Mouse (Mus musculus) kidney, adult 2 months (tissue): Measurements from ENCODE around the gene Pik3c2b. TPM values are rescaled to one million over a fixed set of nuclear protein-coding genes. Genes with fewer than 3 reads are reported as not detected.
"Not testable (repeated sequence)": the region's sequence is repeated elsewhere in the genome, so short reads cannot be mapped to it uniquely, and the experiment has no call there.

Experiments used
- DNase-seq: peaks from one replicate; pipeline ENCODE4 v3.0.0; 2021
- H3K27ac ChIP-seq: fragments of 200-500 bp; 2 replicates; pipeline ENCODE4 v1.5.1; 2012; ENCODE audit warnings: low read depth, low read length, control low read depth, inconsistent platforms; ENCODE audit not compliant: insufficient read depth
- H3K27me3 ChIP-seq: fragments of 200-500 bp; replicated peaks from 2 replicates; pipeline ENCODE4 v1.6.1; 2012; ENCODE audit warnings: mild to moderate bottlenecking, moderate library complexity, low read length, inconsistent platforms; ENCODE audit not compliant: control insufficient read depth, insufficient read depth
- H3K36me3 ChIP-seq: fragments of 200-500 bp; 2 replicates; pipeline ENCODE4 v1.6.1; 2012; ENCODE audit warnings: mild to moderate bottlenecking, moderate library complexity, low read length, inconsistent platforms; ENCODE audit not compliant: control insufficient read depth, insufficient read depth
- H3K4me1 ChIP-seq: fragments of 200-500 bp; 2 replicates; pipeline ENCODE4 v1.6.1; 2011; ENCODE audit warnings: low read length; ENCODE audit not compliant: control insufficient read depth, insufficient read depth
- H3K4me3 ChIP-seq: fragments of 200-500 bp; 2 replicates; pipeline ENCODE4 v1.5.1; 2011; ENCODE audit warnings: mild to moderate bottlenecking, low read depth, low read length, control low read depth; ENCODE audit not compliant: insufficient read depth
- CTCF ChIP-seq: fragments of 200-500 bp; conservative IDR thresholded peaks from 2 replicates; pipeline ENCODE4 v1.5.1; 2011; ENCODE audit warnings: low read depth, mild to moderate bottlenecking, control low read depth, low read length, moderate library complexity, mixed read lengths; ENCODE audit not compliant: insufficient read depth, insufficient read length
- POLR2A ChIP-seq: fragments of 200-500 bp; IDR thresholded peaks from one replicate; pipeline ENCODE4 v1.6.1; 2011; ENCODE audit warnings: low read depth, low read length, control low read depth
- WGBS: fragments of 180-500 bp; shearing (Covaris S2); methylation state at CpG from one replicate; pipeline ENCODE4 v1.1.7; 2018; 5-methylcytosine and 5-hydroxymethylcytosine counted together
- polyA plus RNA-seq: library from polyadenylated mRNA; depleted of rRNA; stranded (reverse); fragments of >200 nt; gene quantifications from 2 replicates; pipeline ENCODE4 v1.2.3, GENCODE M21; 2012

Pik3c2b gene
- polyA plus RNA-seq, 1 experiment, result 3.6 TPM

GRCm38 (mm10) chr1:133033316-133034090, 12.0 kb upstream of the Pik3c2b start:
- WGBS, result 6% methylated on average over 28 of the region's 28 CpGs
- no peak overlapping the region for H3K27ac ChIP-seq
- H3K4me3 ChIP-seq, result peak overlapping the region; percentile 49
- no peaks in the 10 kb centered on the region for H3K36me3 ChIP-seq
- TF ChIP-seq POLR2A (no peak), CTCF (no peak)
- no peaks in the 10 kb centered on the region; the same call in 1 of the 2 replicates for H3K4me1 ChIP-seq
- H3K27me3 ChIP-seq, result no peaks in the 10 kb centered on the region
- peak; percentile 75 for DNase-seq

GRCm38 (mm10) chr1:133034091-133034460, 11.4 kb upstream of the Pik3c2b start:
- peak; percentile 55 for DNase-seq
- TF ChIP-seq POLR2A (no peak), CTCF (no peak)
- H3K27me3 ChIP-seq, result no peaks in the 10 kb centered on the region
- H3K4me1 ChIP-seq, result no peaks in the 10 kb centered on the region; the same call in 1 of the 2 replicates
- H3K27ac ChIP-seq, result no peak overlapping the region
- no peaks in the 10 kb centered on the region for H3K36me3 ChIP-seq
- WGBS, result 15% methylated on average over 11 of the region's 11 CpGs
- no peak overlapping the region for H3K4me3 ChIP-seq

- not testable (repeated sequence) for H3K27me3 ChIP-seq, H3K36me3 ChIP-seq, H3K27ac ChIP-seq, DNase-seq, H3K4me3 ChIP-seq, H3K4me1 ChIP-seq
- WGBS, result 85% methylated on average over 7 of the region's 7 CpGs
Observed at GRCm38 (mm10) chr1:133034682-133035081, 10.8 kb upstream of the Pik3c2b start.

GRCm38 (mm10) chr1:133039505-133039949, 5.9 kb upstream of the Pik3c2b start:
- Histone ChIP-seq H3K4me3 (no peak overlapping the region), H3K4me1 (no peaks in the 10 kb centered on the region), H3K27me3 (no peaks in the 10 kb centered on the region), H3K36me3 (no peaks in the 10 kb centered on the region), H3K27ac (no peak overlapping the region)
- peak; percentile 46 for TF ChIP-seq CTCF
- TF ChIP-seq POLR2A, result no peak
- peak; percentile 67 for DNase-seq
- WGBS, result 14% methylated on average over 4 of the region's 4 CpGs

- Histone ChIP-seq H3K27me3 (no peaks in the 10 kb centered on the region), H3K36me3 (no peaks in the 10 kb centered on the region), H3K4me3 (peak overlapping the region; percentile 85), H3K27ac (peak overlapping the region; percentile 39), H3K4me1 (peaks cover 3% of the 10 kb centered on the region; the same call in 1 of the 2 replicates)
- TF ChIP-seq CTCF (peak; percentile 40; the same call in 1 of the 2 replicates), POLR2A (no peak)
- under 1% methylated on average over 71 of the region's 71 CpGs for WGBS
- DNase-seq, result peak; percentile 82
Observed at GRCm38 (mm10) chr1:133045861-133046440, 484 bp downstream of the Pik3c2b start.

- H3K4me1 ChIP-seq, result peaks cover 3% of the 10 kb centered on the region; the same call in 1 of the 2 replicates
- WGBS, result 2% methylated on average over 40 of the region's 40 CpGs
- peak overlapping the region; percentile 85 for H3K4me3 ChIP-seq
- no peaks in the 10 kb centered on the region for H3K27me3 ChIP-seq
- H3K27ac ChIP-seq, result peak overlapping the region; percentile 39; the same call in 1 of the 2 replicates
- H3K36me3 ChIP-seq, result no peaks in the 10 kb centered on the region
- TF ChIP-seq CTCF (no peak), POLR2A (no peak)
- DNase-seq, result peak; percentile 28
Observed at GRCm38 (mm10) chr1:133046441-133046931, 1.0 kb downstream of the Pik3c2b start.

GRCm38 (mm10) chr1:133047575-133047974, 2.1 kb downstream of the Pik3c2b start:
- no peaks in the 10 kb centered on the region for H3K36me3 ChIP-seq
- H3K27me3 ChIP-seq, result no peaks in the 10 kb centered on the region
- H3K4me1 ChIP-seq, result peaks cover 3% of the 10 kb centered on the region; the same call in 1 of the 2 replicates
- H3K4me3 ChIP-seq, result no peak overlapping the region
- WGBS, result 75% methylated on average over 8 of the region's 8 CpGs
- TF ChIP-seq CTCF (no peak), POLR2A (no peak)
- no peak for DNase-seq
- no peak overlapping the region for H3K27ac ChIP-seq
